Mouse (Mus musculus) neutrophil, adult 5-6 weeks (primary cell): ENCODE measurements around the gene Snai3. TPM values are rescaled to one million over a fixed set of nuclear protein-coding genes. Genes with fewer than 3 reads are reported as not detected.
A peak's percentile ranks its signal among the peaks of the same experiment; 100 is the strongest.

Experiments used
- ATAC-seq: fragments of 151-379, 151-347 bp; 2 replicates; pipeline ENCODE4 v1.8.0; 2017; ENCODE audit warnings: mild to moderate bottlenecking, moderate TSS enrichment; ENCODE audit not compliant: insufficient number of reproducible peaks, poor library complexity, low FRiP score, severe bottlenecking; ENCODE audit errors: extremely low read depth
- total RNA-seq: library from RNA; stranded (forward); fragments of 200-1000 nt; gene quantifications from 2 replicates; pipeline ENCODE4 v1.2.3, GENCODE M21; 2017

Gene Snai3
- total RNA-seq, 1 experiment from 2014 or later, result 0.47 TPM

DNA sequence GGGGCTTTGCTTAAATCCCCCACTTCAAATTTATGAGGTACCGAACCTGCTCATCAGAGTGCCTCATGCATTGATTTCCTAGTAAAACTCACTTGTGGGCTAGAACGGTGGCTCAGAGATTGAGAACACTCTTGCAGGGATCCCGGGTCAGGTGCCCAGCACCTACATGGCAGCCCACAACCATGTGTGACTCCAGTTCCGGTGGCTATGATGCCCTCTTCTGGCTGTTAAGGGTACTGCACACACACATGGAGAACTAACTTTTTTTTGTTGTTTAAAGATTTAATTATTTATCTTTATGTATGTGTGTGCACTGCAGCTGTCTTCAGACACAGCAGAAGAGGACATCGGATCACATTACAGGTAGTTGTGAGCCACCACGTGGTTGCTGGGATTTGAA is 25.2 kb downstream of the Snai3 start:
- no peak for ATAC-seq

DNA sequence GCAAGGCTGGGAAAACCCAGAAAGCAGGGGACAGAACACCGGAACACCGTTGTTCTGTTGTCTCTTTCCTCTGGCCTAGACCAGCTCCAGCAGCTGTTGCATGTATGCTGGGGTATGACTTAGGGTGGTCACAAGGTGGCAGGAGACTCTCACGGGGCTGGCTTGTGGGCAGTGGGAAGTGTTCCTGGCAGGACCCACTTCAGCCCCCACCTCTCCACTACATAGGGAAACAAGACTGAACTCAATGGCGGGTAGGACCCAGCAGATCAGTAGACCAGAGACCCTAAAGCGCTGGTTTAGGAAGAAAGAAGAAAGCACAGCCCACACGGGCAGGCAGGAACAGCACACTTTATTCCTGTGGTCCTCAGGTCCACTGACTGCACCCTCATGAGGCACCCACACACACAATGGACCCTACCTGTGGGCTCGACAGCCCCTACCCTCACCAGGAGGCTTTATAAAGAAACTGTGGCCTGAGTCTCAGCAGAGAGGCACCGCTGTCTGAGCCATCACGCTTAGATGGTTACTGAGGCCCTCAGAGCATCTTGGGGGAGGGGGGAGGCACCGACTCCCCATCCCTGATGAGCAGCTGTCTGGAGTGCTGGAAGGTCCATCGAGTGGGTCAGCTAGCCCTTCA is 27.1 kb downstream of the Snai3 start:
- ATAC-seq, result no peak; the same call in 1 of the 2 replicates

DNA sequence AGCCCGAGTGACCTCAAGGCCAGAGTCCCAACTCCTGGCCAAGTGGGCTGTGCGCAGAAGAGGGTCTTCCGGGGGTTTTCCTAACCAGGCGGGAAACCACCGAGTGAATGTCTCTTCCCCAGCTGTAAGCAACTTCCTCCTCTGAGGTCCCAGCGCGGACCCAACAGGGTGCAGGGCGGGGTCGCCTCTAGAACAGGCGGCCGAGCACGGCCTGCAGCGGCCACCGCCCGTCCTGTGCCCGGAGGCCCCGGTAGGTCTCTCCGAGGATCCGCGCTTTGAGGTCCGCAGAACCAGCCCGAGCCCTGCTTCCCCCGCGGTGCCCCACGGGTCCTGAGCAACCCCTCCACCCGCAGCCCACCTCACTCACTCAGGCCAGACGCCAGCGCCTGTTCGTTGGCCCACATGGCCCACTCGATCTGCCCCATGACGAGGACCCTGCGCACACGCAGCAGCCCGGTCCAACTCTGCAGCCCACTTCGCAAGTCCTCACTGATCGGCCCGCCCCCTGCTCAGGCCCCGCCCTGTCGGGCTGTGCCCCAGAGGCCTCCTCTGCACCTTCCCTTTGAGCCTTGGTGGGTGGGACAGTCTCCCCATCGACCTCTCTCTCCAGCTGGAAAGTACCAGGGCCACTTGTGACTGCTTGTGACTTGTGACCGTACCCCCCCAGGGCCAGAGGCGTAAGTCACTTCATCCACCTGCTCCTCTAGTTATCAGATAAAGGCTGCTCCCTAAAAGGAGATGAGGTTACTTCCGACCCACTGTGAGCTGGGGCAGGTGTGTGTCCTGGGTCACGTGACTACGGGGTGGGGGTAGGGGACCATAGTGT is 27.9 kb downstream of the Snai3 start, which contains the start of gene Cyba:
Gene Cyba, minus strand, starts transcription at position 488 of the 826 bp plus-strand sequence.
- ATAC-seq, result peak; percentile 41

DNA sequence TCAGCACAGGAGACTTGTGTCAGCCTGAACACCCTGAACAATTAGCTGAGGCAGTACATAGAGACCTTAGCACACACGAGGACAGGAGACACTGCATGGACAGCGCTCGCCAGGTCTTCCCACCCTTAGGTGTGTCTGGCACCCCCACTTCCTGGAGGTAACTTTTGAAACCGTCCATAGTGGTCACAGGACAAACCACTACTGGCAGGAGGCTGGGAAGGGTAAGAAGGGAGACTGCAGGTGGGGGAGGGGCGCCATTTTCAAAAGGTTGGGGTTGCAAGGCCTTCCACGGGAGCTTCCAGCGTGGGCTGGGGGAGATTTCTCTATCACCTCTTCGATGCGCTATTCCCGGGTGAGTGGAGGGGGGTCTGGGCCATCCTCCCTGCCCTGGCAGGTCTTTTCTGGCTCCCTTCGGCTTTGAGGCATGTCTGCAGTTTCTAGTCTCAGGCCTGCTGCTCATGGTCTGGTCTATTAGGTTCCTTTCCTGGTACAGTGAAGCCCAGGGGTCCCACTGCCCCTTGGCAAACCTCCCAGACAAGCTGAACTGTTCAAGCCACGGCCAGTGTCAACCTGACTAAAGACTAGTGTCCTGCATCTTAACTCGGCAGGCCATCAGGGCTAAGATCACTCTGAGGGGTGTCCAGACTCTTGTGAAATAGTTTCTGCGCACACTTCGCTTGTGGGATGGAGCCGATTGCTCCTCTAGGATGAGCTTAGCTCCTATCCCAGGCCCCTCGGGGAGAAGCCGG is 28.7 kb downstream of the Snai3 start:
- ATAC-seq, result no peak

DNA sequence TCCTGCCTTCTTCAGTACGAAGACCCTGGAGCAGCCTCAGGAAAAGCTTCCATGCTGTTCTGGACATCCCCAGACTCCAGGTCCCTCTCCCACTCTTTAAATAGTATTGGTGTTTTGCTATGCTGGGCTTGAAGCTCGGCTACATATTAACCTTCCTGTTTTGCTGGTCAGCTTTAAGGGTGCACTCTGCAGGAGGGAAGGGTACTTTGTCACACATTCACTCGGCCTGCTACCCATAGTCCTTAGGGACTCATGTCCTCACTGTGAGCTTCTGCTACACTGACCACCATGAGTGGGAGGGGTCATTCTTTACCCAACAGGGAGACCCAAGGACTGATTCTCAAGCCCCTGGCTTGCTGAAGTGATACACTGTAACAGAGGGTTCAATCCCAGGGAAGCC is 29.9 kb downstream of the Snai3 start:
- ATAC-seq, result no peak

DNA sequence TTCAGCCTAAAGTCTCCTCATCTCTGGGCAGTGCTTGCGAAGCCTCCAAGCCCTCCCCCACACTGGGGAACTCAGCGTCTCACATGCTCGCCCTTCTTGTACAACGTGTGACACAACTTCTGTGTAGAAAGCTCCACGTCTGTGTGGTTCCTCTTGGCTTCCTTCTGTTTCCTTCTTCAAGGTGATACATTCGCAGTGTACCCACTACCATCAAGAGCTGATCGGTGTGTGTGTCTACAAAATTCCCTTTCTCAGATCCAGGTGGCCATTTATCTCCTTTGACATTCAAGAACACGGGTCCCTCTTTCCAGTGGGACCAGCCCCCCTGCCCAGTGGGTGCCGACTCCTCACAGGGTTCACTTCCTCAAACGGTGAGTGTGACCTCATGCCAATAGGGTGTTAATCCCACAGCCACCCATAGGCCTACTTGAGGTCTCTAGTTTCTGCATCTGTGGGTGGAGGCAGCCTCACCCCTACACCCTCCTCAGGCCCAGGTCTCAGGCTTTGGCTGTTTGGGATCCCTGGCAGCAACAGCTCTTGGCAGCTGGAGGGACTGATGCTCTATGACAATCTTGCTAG is 30.4 kb downstream of the Snai3 start:
- ATAC-seq, result peak; percentile 72

DNA sequence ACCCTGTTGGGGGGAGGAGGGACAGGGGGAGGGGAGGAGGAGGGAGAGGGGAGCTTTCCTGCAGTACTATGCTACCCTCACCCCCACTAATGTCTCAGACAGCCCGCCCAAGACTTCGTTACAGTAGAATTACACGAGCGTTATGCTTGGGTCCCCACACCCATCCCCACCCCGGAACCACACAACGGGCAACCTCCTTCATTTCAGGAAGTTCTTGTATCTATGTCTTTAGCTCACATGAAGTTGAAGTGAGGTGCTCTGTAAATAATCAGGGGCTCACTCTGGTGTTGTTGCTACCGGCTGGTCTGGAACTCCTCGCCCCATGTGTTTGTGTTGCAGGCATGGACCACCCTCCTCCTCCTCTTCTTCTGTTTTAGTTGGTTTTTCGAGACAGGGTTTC is 32.4 kb downstream of the Snai3 start:
- ATAC-seq, result no peak; the same call in 1 of the 2 replicates

DNA sequence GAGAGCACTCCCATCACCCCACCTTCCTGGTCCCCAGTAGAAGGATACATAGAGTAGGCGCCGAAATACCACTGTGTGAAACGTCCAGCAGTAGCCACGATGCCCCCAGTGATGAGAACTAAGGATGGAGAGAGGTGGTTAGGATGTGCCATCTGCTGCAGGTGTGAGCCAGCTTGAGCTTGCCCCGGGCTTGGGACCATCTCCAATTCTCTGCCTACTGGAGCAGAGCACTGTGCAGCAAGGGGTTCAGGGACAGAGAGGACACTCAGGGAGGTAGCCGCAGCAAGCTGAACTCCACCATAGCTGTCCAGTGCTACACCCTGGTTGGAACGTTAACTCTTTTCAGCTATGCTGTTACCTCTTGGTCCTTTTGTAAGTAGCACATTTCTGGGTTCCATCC is 32.9 kb downstream of the Snai3 start:
- ATAC-seq, result no peak

DNA sequence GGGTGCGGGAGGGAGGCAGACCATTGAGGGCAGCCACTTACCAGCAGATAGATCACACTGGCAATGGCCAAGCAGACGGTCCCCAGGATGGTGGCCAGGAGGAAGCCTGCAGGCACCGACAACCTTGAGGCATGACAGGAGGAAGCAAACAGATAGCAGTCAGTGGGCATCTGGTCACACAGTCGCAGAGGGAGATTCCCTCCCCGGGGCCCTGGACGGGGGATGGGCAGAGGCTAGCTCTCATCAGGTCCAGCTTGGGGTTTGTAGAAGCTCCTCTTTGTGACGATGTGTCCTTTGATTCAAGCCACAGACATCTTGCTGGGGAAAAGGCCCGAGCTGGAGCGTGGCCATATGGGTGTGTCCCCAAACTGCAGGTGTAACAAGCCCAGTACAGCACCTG is 34.4 kb downstream of the Snai3 start:
- no peak for ATAC-seq

DNA sequence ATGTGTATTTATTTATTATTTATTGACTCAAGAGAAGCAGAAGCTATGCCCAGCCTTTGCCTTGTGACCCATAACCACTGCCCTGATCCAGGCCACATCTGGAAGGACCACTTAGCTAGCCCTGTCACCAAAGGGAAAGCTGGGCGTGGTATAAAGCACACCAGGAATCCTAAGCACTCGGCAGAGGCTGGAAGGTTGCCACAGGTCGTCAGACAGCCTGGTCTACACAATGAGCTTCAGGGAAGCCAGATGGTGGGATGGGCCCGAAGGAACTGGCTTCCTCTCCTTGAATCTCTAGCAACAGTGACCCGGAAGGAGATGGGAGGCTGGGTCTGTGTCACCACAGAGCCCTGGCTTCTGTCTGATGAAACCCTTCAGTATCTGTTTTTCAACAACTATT is 36.9 kb downstream of the Snai3 start:
- ATAC-seq, result no peak

DNA sequence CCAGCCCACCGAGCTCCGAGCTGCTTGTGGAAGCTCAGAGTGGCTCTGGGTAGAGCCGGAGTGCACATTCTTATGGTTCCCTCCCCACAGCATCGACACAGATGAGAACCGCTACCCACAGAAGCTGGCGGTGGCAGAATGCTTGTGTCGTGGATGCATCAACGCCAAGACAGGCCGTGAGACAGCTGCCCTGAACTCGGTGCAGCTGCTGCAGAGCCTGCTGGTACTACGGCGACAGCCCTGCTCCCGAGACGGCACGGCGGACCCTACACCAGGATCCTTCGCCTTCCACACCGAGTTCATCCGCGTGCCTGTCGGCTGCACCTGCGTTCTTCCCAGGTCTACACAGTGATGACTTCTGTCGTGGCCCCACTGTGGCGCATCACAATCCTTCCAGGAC is 37.3 kb downstream of the Snai3 start:
- ATAC-seq, result no peak

DNA sequence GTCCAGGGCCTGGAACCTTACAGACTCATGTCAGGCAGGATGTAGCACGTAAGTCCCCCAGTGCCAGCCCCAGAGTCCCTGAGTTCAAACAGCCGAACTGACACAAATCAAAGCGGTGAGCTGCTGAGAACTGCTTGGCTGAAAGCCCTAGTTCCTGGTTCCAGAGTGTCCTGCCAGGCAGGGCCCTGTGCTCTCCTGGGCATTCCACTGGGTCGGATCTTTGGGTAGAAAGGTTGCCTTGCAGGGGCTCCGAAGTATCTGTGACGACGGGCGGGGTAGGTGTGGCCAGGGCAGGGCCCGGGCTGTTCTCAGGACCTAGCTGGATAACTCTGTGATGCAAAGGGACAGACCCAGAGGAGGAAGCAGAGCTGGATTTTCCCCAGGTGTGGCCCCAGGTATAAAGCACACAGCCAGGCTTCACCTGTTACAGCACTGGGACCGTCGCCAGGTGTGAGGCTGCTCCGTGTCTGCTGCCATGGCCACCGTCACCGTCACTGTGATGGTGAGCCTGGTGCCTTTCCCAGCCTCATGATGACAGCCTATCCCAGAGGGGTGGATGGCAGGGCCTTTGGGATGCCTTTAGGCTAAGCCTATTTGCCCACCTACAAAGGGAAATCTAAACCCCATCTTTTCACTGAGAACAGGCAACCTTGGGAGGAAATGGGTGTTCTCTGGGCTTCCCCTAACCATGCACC is 39.0 kb downstream of the Snai3 start, which contains the start of gene Il17c:
Gene Il17c, plus strand, starts transcription at position 645 of the 695 bp plus-strand sequence.
- ATAC-seq, result no peak

DNA sequence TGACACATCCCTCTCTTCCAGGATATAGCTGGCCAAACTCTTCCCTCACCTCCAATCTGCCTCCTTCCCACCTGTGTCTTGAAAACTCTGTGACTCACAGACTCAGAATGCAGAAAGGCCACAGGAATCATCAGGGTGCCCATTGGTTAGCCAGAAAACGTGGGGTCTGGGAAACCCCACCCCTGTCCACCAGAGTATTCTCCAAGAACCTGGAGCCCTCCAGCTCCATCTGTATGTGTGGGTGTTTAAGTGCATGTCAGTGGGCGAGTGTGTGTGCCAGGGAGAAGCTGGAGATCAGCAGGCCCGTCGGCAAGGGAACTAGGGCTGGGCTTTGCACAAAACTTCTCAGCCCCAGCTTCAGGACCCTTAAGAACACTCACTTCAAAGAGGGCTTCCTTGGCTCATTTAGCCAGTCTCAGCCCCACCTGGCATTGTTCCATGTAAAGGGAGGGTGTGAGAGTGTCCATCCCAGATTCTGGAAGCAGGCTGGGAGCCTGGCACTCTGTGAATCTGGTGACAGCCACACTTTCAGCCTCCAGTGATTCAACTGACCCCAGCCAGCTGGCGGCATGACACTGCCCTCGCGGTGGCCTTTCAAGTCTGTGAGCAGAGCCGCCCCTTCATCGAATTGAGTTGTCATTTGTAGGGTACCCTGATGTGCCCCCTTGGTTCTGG is 40.5 kb downstream of the Snai3 start:
- no peak for ATAC-seq

DNA sequence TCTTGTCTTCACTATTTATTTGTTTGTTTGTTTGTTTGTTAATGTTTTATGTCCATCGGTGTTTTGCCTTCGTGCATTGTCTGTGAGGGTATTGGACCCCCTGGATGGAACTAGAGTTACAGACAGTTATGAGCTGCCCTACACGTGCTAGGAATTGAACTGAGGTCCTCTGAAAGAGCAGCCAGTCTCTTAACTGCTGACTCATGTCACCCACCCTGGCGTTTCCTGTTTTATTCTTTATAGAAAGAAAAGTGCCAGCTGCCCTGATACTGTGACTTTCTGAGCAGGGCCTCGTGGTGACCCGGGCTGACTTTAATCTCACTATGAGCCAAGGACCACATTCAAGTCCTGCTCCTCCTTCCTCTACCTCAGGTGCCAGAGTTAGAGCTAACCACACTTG is 45.0 kb downstream of the Snai3 start:
- ATAC-seq, result no peak

DNA sequence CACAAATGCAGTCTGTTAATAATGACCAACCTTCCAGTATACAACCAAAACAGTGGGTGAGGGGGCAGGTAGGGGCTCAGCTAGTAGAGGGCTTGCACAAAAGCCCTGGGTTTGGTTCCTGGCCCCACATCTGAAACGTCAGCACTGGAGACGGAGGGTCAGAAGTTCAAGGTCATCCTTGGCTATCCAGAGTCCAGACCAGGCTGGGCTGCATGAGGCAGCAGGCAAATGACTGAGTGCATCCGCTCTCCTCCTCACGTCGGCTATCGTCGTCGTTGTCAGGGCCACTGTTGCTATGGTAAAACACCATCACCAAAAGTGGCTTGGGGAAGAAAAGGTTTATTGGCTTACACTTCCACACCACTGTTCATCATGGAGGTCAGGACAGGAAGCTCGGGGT is 46.2 kb downstream of the Snai3 start:
- ATAC-seq, result no peak

DNA sequence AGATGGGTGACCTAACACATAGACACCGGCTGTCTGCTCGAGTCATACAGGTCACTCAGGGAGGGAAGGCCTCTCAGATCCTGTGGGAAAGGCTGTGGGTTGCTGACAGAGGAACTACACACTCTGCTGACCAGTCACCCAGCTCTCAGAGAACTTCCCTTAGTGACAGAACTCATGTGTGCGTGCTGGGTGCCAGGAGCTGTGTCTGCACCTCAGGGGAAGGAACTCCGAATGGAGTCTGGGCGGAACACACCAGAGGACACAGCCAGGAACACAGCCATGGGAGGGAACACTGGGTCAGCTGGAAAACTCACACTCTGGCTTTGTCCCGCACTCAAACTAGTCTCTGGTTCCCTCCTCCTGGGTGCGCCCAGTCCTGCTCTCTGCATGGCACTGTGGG is 52.9 kb downstream of the Snai3 start:
- ATAC-seq, result no peak

DNA sequence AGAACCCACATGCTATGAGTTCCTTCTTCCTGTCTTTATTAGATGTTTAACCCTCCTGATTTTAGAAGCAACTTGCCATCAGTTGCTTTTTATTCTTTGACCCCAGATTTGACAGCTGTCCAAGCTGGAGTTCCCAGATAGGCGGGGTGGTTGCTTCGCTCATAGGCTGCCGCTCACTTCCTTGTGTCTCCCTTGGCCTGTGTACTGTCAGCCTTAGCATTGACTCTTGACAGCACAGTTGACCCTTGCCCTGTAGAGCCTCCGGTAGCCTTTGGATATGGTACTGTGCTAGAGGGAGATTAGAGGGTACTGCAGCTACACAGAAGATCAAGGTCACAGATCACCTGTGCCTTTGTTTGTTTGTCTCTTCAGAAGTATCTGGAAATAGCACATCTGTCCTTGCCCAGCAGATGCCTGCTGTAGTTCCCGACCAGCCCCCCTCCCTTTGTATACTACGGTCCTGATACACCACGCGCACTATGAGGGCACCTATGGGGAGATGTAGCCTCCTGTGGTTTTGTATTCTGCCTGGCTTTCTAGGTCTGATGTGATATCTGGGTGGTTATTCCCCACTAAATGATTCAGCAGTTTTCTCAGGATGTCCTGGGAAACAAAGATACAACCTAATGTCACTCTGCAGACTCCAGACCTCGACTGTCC is 55.3 kb downstream of the Snai3 start:
- no peak for ATAC-seq
